Mouse (Mus musculus): Measurements from ENCODE around the gene Coq10a. TPM values are rescaled to one million over a fixed set of nuclear protein-coding genes. Genes with fewer than 3 reads are reported as not detected.

The Coq10a gene
- polyA plus RNA-seq (2012; rRNA removed): 138 and 189 TPM in 2 replicates

DNA sequence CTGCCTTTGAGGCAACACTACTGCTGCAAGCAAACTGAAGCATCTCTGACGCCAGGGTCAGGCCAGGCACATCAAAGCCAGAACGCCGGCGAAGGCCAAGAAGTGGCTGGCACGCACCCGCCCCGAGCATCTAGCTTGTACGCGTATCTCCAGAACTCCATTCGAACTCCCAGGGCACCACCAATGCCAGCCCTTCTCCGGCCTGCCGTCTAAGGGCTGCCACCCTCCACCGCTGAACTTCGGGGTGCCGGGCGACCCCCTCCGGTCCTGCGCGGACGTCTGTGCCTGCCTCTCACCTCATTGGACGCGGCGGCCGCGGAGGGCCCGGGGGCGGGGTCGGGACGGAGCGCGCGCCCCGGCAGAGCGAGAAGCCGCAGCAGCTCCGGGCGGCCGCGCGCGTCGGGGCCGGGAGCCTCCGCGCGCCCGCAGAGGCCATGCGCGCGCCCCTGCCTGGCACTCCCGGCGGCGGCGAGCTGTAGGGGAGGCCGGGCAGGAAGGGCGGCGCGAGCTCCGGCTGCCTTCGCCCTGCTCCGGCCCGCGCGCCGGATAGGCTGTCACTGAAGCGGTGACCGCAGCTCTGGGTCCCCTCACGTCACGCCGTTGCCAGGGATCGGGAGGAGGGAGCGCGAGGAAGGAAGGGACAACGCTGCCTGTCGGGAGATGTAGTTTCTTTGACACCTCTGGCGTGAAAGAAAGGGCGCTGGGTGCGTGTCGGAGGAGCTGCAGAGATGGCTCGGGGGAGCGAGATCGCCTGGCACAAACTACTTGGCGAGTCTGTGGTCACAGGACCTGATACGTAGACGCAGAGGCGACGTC is at the start of gene Coq10a:
TSS of gene Coq10a (minus strand) at position 596 of the 816 bp plus-strand sequence.

DNA sequence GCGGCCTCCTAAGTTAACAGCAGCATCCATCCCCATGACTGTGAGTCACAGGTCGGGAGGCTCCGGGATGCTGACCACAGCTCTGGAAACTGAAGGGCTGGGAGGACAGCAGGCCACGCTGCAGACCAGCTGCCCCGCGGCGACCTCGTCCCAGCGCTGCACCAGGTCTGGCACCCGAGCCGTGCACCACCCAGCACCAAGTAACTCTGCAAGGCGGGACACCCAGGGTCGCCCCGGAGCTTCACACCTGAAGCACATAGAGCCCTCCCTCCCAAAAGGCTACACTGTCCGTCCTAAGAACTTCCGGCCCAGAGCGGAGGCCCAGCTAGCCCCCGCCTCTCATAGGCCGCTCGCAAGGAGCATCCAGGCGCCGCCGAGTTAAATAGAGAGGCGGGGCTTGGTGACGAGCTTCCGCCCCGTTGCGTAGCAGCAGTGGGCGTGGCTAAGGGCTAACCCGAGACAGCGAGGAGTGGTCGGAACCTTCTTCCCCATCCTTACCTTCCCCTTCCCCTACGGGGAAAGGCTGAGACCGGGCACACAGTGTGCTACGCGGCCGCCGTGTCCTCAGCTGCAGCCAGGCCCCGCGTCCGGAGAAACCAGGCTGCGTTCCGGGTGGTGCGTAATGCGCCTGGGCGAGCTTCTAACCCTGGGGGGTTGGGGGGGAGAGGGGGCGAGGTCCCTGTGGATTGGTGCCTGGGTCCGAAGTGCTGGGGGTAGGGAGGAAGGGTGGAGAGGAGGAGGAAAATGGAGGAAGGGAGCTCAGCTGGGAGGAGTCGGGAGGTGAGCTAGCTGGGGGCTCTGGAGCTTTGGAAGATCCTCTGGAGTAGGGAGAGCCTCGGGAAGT is 42.6 kb upstream of the Coq10a start, which contains the start of the genes Nabp2 and Rnf41:
TSS of gene Nabp2 (minus strand) at position 282 of the 844 bp plus-strand sequence.
TSS of gene Rnf41 (plus strand) at position 447 of the 844 bp plus-strand sequence.

DNA sequence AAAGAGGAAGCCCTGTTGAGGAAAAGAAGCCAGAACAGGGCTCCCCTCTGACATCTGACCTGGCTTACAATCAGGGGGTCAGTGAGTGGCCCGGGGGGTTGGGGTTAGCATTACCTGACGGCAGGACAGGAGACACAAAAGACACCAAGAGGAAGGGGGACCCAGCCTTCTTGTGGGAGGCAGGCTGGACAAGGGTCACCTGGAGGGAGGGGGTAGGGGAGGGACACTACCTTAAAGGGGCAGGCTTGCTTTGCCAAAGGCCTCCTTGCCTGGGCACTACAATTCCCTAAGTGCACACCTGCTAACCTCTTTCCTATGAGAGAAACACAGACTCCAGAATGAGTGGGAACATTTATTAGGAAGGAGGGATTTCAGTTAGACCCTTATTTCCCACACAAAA is 32.3 kb upstream of the Coq10a start, which contains the start of gene Slc39a5:
TSS of gene Slc39a5 (minus strand) at position 174 of the 400 bp plus-strand sequence.

DNA sequence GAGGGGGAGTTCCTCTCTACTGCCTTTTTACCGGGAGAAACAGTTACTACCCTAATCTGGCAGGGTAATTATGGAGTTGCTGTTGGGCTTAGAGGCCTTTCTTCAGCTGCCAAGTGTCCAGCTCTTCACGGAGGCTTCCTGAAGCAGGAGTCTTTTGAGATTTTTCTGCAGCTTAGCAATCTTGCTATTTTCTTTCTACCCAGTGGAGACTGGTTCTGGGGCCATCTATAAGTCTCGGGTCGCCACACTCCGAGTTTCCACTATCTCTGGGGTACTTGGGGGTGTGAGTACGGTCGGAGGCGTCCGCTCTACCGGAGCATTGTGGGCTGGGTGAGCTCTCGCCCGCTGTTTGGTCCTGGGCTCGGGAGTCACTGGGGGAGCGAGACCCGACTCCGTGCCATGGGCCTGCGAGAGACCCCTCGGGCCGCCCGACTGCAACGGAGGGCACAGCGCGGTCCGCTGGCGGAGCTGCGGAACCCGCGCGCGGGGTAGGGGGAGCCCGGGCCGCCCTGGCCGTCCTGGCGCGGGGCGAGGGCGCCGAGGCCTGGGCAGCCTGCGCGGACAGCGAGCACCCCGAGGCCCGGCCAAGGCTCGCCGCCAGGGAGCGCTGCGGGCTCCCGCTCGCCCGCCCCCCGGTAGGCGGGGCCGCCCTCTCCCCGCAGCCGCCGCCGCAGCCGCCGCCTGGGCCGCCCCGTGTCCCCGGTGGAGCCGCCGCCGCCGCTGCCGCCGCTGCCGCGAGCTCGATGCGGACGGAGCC is 7.8 kb upstream of the Coq10a start, which contains the start of gene Ankrd52:
TSS of gene Ankrd52 (plus strand) at position 661 of the 757 bp plus-strand sequence.

DNA sequence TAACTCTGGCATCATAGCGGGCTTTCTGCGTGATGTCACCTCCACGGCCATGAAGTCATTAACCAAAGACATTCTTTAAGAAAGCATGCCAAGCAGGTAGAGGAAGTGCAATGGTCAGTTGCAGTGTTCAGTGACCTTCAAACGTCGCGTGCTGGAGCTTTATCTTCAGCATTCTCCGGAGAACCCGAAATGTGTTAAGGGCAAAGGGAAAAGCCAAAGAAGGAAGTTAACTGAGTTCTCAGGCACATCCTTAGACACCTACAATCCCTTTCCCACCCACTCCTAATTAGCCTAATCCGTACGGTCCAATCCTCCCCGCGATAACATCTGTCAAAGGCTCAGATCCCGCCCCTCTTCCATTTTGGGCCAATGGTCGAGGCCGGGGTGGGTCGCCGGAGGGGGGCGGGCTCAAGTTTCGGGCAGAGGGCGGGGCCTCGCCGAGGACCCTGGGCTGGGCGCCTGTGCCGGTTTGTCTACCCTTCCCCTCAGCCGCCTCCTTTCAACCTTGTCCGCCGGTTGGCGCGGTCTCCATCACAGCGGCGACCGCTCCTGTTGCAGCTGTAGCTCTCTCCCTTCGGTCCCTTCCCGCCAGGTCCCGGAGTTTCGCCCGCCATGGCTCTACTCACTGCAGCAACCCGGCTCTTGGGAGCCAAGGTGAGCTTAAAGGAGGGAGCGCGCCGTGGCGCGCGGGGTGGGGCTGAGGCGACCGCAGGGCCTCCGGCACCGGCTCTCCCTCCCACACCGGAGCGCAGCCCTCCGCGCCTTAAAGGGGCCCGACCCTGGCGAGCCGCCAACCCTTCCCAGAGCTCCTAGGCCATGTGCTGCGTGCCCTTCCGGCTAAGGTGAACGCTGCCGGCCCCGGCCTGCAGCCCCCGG is 31.3 kb downstream of the Coq10a start, which contains the start of gene Cs:
TSS of gene Cs (plus strand) at position 429 of the 876 bp plus-strand sequence.

DNA sequence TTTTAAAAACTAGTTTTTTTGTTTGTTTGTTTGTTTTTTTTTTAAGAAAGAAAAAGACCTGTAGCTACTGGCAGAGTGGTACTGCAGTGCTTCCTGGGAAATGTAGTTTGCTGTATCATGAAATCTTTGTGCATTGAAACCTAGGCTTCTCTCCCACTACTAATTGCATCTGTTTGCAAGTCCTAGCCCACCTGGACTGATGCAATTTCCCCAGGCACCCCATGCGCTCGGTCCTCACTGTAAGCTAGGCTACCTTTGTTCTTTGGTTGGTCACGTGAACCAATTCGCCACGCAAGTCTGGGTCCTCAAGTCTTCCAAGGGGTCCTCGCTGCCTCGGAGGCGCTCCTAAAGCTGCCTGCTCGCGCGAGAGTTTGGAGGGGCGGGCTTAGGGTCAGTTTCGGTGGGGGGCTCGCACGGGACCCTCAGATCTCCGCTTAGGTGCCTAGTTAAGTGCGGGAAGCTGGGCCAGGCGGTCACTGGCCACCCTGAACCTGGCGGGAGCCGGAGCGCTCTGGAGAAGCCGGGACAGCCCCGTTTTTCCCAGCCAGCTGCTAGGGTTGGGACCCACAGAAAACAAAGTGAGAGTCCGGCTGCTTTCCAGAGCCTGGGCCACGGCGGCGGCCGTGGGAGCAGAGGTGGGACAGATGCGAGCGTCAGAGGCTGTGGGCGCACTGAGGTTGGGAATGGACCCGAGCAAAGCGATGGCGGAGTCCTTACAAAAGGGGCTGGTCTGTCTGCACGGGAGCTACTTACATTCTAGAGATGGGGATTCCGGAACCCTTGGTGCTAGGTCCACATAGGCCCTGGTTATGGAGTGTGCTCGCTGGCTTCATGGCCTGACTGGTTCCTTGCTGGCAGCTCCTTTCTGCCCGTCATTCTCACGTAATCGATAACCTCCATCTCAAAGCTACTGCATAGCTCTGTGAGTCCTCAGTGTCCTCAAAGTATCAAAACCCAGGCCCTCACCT is 46.4 kb downstream of the Coq10a start, which contains the start of gene Cnpy2:
TSS of gene Cnpy2 (plus strand) at position 319 of the 968 bp plus-strand sequence.

Other genes with a start within 250 kb of the Coq10a start
- gene Rbms2, start 188.7 kb downstream of the Coq10a start, polyA plus RNA-seq (2012; rRNA removed): 138 and 141 TPM in 2 replicates
- gene Gls2, start 174.5 kb downstream of the Coq10a start, polyA plus RNA-seq (2012; rRNA removed): 5.7 TPM in 2 replicates
- 10.6 and 15.3 TPM in 2 replicates for gene Spryd4, start 157.2 kb downstream of the Coq10a start, polyA plus RNA-seq (2012; rRNA removed)
- gene Mip, start 143.2 kb downstream of the Coq10a start, polyA plus RNA-seq (2012; rRNA removed): 0.12 TPM in 1 of 2 replicates, not detected in the other
- gene Timeless, start 136.9 kb downstream of the Coq10a start, polyA plus RNA-seq (2012; rRNA removed): 6.4 and 6.9 TPM in 2 replicates
- gene Apon, start 114.9 kb downstream of the Coq10a start, polyA plus RNA-seq (2012; rRNA removed): 0.11 and 0.21 TPM in 2 replicates
- 2.3 and 6.0 TPM in 2 replicates for gene Apof, start 100.3 kb downstream of the Coq10a start, polyA plus RNA-seq (2012; rRNA removed)
- 28.9 and 36.7 TPM in 2 replicates for gene Stat2, start 98.4 kb downstream of the Coq10a start, polyA plus RNA-seq (2012; rRNA removed)
- gene Il23a, start 70.2 kb downstream of the Coq10a start, polyA plus RNA-seq (2012; rRNA removed): 0.29 and 0.61 TPM in 2 replicates
- gene Pan2, start 65.7 kb downstream of the Coq10a start, polyA plus RNA-seq (2012; rRNA removed): 24.5 and 31.2 TPM in 2 replicates
- gene Cnpy2, start 46.5 kb downstream of the Coq10a start, polyA plus RNA-seq (2012; rRNA removed): 72.8 and 101 TPM in 2 replicates
- 177 and 181 TPM in 2 replicates for gene Cs, start 31.3 kb downstream of the Coq10a start, polyA plus RNA-seq (2012; rRNA removed)
- gene Ankrd52, start 8.1 kb upstream of the Coq10a start, polyA plus RNA-seq (2012; rRNA removed): 54.4 and 59.6 TPM in 2 replicates
- gene Slc39a5, start 32.2 kb upstream of the Coq10a start, polyA plus RNA-seq (2012; rRNA removed): 0.21 and 0.40 TPM in 2 replicates
- 19.7 and 26.6 TPM in 2 replicates for gene Nabp2, start 42.5 kb upstream of the Coq10a start, polyA plus RNA-seq (2012; rRNA removed)
- 50.0 and 57.7 TPM in 2 replicates for gene Rnf41, start 42.7 kb upstream of the Coq10a start, polyA plus RNA-seq (2012; rRNA removed)
- gene Smarcc2, start 90.3 kb upstream of the Coq10a start, polyA plus RNA-seq (2012; rRNA removed): 130 and 148 TPM in 2 replicates
- 1,000 and 1,018 TPM in 2 replicates for gene Myl6, start 125.1 kb upstream of the Coq10a start, polyA plus RNA-seq (2012; rRNA removed)
- 4.9 and 5.2 TPM in 2 replicates for gene Myl6b, start 129.7 kb upstream of the Coq10a start, polyA plus RNA-seq (2012; rRNA removed)
- 72.6 and 73.1 TPM in 2 replicates for gene Esyt1, start 156.9 kb upstream of the Coq10a start, polyA plus RNA-seq (2012; rRNA removed)
- gene Zc3h10, start 178.8 kb upstream of the Coq10a start, polyA plus RNA-seq (2012; rRNA removed): 18.0 and 21.1 TPM in 2 replicates
- gene Rpl41, start 180.3 kb upstream of the Coq10a start, polyA plus RNA-seq (2012; rRNA removed): 2,417 and 2,489 TPM in 2 replicates
- 14.1 and 17.1 TPM in 2 replicates for gene Pa2g4, start 197.0 kb upstream of the Coq10a start, polyA plus RNA-seq (2012; rRNA removed)
- gene Erbb3, start 220.7 kb upstream of the Coq10a start, polyA plus RNA-seq (2012; rRNA removed): 6.8 and 6.9 TPM in 2 replicates